Mouse (Mus musculus) midbrain, embryonic 14.5 days (tissue): ENCODE results near the gene Yy1. TPM values are rescaled to one million over a fixed set of nuclear protein-coding genes. Genes with fewer than 3 reads are reported as not detected.

ENCODE experiments used
- ATAC-seq: fragments of 200-750 bp; cut with Nextera tagmentation; 2 replicates; pipeline ENCODE4 v1.8.0; 2017; ENCODE audit warnings: moderate number of reproducible peaks, moderate library complexity; ENCODE audit not compliant: low FRiP score, low TSS enrichment
- DNase-seq: peaks from one replicate; pipeline ENCODE4 v3.0.0-alpha.2; 2015
- H3K27ac ChIP-seq: fragments of 300-500 bp; sonication (generic); replicated peaks from 2 replicates; pipeline ENCODE4 v1.5.1; 2014; ENCODE audit warnings: mild to moderate bottlenecking, low read depth, low read length, moderate library complexity
- H3K27me3 ChIP-seq: fragments of 300-500 bp; sonication (generic); 2 replicates; pipeline ENCODE4 v1.6.1; 2014; ENCODE audit warnings: low read length, control low read depth, mixed read lengths; ENCODE audit not compliant: control insufficient read depth, insufficient read depth
- H3K36me3 ChIP-seq: fragments of 300-500 bp; sonication (generic); 2 replicates; pipeline ENCODE4 v1.6.1; 2014; ENCODE audit warnings: low read length, control low read depth; ENCODE audit not compliant: control insufficient read depth, insufficient read depth
- H3K4me1 ChIP-seq: fragments of 300-500 bp; sonication (generic); 2 replicates; pipeline ENCODE4 v1.6.1; 2014; ENCODE audit warnings: mild to moderate bottlenecking, antibody characterized with exemption, low read length, control low read depth; ENCODE audit not compliant: control insufficient read depth, insufficient read depth
- H3K4me2 ChIP-seq: fragments of 300-500 bp; sonication (generic); 2 replicates; pipeline ENCODE4 v1.6.1; 2014; ENCODE audit warnings: mild to moderate bottlenecking, low read length, moderate library complexity
- H3K4me3 ChIP-seq: fragments of 300-500 bp; sonication (generic); replicated peaks from 2 replicates; pipeline ENCODE4 v1.5.1; 2014; ENCODE audit warnings: low read depth, low read length
- H3K9ac ChIP-seq: fragments of 300-500 bp; sonication (generic); replicated peaks from 2 replicates; pipeline ENCODE4 v1.6.1; 2014; ENCODE audit warnings: mild to moderate bottlenecking, low read length, moderate library complexity
- H3K9me3 ChIP-seq: fragments of 300-500 bp; sonication (generic); 2 replicates; pipeline ENCODE4 v1.6.1; 2016; ENCODE audit warnings: low read length, control low read depth, mixed read lengths; ENCODE audit not compliant: control insufficient read depth
- WGBS: fragments of 180-500 bp; shearing (Covaris S2); extraction: QIAGEN DNeasy Blood & Tissue Kit; methylation state at CpG from one replicate; pipeline ENCODE4 v1.1.7; 2014; 5-methylcytosine and 5-hydroxymethylcytosine counted together
- polyA plus RNA-seq: library from polyadenylated mRNA; unstranded; fragments of >200 nt; fragmentation: Nextera tagmentation; extraction: Ambion mirVana; gene quantifications from 2 replicates; pipeline ENCODE4 v1.2.1, GENCODE M21; 2014

The Yy1 gene
- polyA plus RNA-seq, 1 experiment from 2014 or later: 15.1 TPM

DNA sequence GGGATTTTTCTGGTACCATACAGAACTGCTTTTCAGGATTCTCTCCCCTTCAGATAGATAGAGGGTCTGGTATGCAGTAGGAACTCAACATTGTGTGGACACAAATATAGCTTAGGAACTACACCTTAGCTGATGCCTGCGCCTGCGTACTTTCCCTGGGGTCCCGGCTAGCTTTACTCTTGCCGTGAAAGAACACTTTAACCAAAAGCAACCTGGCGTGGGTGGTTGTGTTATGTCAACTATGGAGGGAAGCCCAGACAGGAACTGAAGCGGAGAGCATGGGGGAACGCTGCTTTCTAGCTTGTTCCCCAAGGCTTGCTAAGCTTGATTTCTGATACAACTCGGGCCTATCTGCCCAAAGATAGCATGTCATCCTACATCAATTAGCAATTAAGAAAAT lies 34.5 kb upstream of the Yy1 start:
- DNase-seq: no peak
- no peaks in the 10 kb centered on the region for H3K4me1 ChIP-seq
- H3K27me3 ChIP-seq: no peaks in the 10 kb centered on the region
- no peak overlapping the region for H3K27ac ChIP-seq
- peak overlapping the region; percentile 57 for H3K4me3 ChIP-seq
- no peaks in the 10 kb centered on the region for H3K36me3 ChIP-seq
- no peaks in the 10 kb centered on the region for H3K9me3 ChIP-seq
- 80% methylated on average over 8 of the region's 8 CpGs for WGBS
- H3K4me2 ChIP-seq: peak overlapping the region; percentile 80
- no peak overlapping the region for H3K9ac ChIP-seq
- ATAC-seq: 0 out of 2 replicates have a peak, but pooled peaks have one; percentile 2

DNA sequence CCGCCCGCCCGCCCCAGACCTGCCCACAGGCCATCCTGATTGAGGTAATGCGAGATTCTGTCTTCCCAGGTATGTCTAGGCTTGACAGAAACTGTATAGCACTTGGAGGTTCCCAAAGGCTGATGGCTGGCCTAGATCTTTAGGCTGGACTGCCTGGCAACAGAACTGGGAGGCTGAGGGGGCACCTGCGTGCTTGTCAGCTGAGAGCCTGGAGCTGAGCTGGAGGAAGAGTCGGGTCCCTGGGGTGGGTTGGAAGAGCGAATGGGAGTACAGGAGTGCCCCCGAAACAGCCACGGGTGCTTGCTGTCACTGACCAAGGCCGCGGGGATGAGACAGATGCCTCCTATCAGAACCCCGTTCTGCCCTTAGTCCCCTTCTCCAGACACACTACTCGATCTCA lies 34.1 kb upstream of the Yy1 start:
- Histone ChIP-seq H3K27ac (no peak overlapping the region), H3K4me3 (no peak overlapping the region), H3K9me3 (no peaks in the 10 kb centered on the region), H3K4me1 (no peaks in the 10 kb centered on the region), H3K9ac (no peak overlapping the region), H3K4me2 (no peak overlapping the region), H3K36me3 (no peaks in the 10 kb centered on the region), H3K27me3 (no peaks in the 10 kb centered on the region)
- ATAC-seq: no peak
- DNase-seq: no peak
- WGBS: 86% methylated on average over 13 of the region's 13 CpGs

- Histone ChIP-seq H3K36me3 (no peaks in the 10 kb centered on the region), H3K9ac (no peak overlapping the region), H3K4me1 (no peaks in the 10 kb centered on the region), H3K4me2 (no peak overlapping the region), H3K4me3 (no peak overlapping the region), H3K27ac (no peak overlapping the region), H3K27me3 (no peaks in the 10 kb centered on the region), H3K9me3 (no peaks in the 10 kb centered on the region)
- no peak for DNase-seq
- no peak for ATAC-seq
- 67% methylated on average over 11 of the region's 11 CpGs for WGBS
These were observed 33.5 kb upstream of the Yy1 start for GRCm38 (mm10) chr12:108759266-108759665.

GRCm38 (mm10) chr12:108760016-108760415 lies 32.8 kb upstream of the Yy1 start:
- ATAC-seq (no peak), DNase-seq (no peak)
- no peak overlapping the region for H3K27ac ChIP-seq
- H3K4me1 ChIP-seq: no peaks in the 10 kb centered on the region
- no peaks in the 10 kb centered on the region for H3K27me3 ChIP-seq
- no peak overlapping the region for H3K4me3 ChIP-seq
- H3K9ac ChIP-seq: no peak overlapping the region
- no peaks in the 10 kb centered on the region for H3K9me3 ChIP-seq
- no peak overlapping the region for H3K4me2 ChIP-seq
- no peaks in the 10 kb centered on the region for H3K36me3 ChIP-seq
- WGBS: 88% methylated on average over 6 of the region's 6 CpGs

GRCm38 (mm10) chr12:108760500-108761020 lies 32.2 kb upstream of the Yy1 start:
- DNase-seq (no peak), ATAC-seq (no peak)
- 0 out of 2 replicates have a peak, but pooled peaks cover 1% of the 10 kb centered on the region for H3K4me1 ChIP-seq
- H3K27me3 ChIP-seq: no peaks in the 10 kb centered on the region
- no peak overlapping the region for H3K27ac ChIP-seq
- no peaks in the 10 kb centered on the region for H3K9me3 ChIP-seq
- no peak overlapping the region for H3K4me3 ChIP-seq
- 73% methylated on average over 9 of the region's 9 CpGs for WGBS
- no peaks in the 10 kb centered on the region for H3K36me3 ChIP-seq
- H3K9ac ChIP-seq: no peak overlapping the region
- no peak overlapping the region for H3K4me2 ChIP-seq

DNA sequence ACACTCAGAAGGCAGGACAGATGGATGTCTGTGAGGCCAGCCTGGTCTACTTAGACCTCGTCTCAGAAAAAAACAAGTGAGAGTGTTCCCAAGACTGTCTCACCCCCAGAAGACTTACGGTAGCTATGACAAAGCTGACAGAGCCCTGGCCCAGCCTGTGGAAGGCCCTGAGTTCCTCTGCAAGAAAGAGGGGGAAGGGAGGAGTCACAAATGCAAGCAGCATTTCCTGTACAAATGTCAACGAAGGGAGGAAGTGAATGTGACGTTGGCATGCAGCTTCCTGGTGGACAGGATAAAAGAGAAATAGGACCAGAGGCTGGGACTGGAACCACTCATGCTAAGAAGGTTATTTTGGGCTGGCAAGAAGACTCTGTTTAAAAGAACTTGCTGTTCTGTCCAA lies 31.6 kb upstream of the Yy1 start:
- 78% methylated on average over 4 of the region's 4 CpGs for WGBS
- no peak overlapping the region for H3K27ac ChIP-seq
- no peaks in the 10 kb centered on the region for H3K36me3 ChIP-seq
- no peaks in the 10 kb centered on the region for H3K9me3 ChIP-seq
- ATAC-seq: no peak
- no peak for DNase-seq
- no peaks in the 10 kb centered on the region for H3K27me3 ChIP-seq
- peaks cover 5% of the 10 kb centered on the region; the same call in 1 of the 2 replicates for H3K4me1 ChIP-seq
- no peak overlapping the region for H3K4me2 ChIP-seq
- H3K4me3 ChIP-seq: no peak overlapping the region
- no peak overlapping the region for H3K9ac ChIP-seq

DNA sequence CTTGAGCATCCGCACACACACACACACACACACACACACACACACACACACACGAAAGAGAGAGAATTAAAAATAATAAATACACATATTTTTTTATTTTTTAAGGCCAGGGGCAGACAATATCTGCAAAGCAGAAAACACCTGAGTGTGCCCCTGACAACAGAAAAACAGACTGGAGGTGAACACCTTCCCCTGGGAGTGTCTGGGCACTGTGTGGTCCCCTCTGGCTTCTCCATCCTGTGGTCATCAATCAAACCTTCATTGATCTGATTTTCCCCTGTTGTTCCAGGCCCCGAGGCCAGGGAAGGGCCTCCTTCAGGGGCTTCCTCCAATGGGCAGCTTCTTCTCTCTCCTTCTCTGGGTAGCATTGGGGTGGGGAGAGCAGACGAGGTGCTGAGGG lies 31.1 kb upstream of the Yy1 start:
- no peaks in the 10 kb centered on the region for H3K27me3 ChIP-seq
- H3K4me3 ChIP-seq: no peak overlapping the region
- no peak for DNase-seq
- 82% methylated on average over 4 of the region's 4 CpGs for WGBS
- ATAC-seq: no peak
- no peaks in the 10 kb centered on the region for H3K9me3 ChIP-seq
- H3K9ac ChIP-seq: no peak overlapping the region
- H3K4me1 ChIP-seq: peaks cover 5% of the 10 kb centered on the region; the same call in 1 of the 2 replicates
- no peak overlapping the region for H3K27ac ChIP-seq
- no peaks in the 10 kb centered on the region for H3K36me3 ChIP-seq
- H3K4me2 ChIP-seq: no peak overlapping the region

DNA sequence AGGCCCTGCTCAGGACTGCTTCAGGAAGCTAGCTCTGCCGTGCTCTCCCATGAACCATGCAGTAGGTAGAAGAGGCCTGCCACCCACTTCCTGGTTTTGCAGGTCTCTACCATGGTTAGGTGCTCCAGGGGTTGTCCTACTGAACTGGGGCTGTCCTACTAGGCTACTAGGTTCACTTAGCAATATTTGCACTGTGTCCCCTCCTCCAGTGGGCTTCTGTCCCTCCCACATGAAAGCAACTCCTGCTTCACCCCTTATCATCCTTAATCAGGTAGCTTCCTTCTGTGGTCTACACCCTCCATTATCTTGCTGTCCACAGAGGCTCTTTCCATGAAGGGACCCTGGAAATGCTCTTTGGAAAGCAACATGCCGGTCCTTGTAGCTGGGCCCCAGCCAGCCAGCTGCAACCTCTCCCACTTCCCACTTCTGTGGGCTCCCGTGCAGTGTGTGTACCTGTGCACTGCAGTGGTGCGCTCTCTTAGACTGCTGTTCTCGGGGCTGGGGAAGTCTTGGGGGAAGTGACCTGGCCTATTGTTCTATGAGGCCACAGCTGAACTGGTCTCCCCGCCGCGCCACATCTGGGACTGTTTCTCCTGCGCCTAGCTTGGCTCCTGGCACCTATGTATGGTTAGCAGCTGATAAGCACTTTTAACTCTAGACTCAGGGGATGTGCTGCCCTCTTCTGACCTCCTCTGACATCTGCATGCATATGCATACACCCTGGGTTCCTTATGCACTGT lies 29.5 kb upstream of the Yy1 start:
- H3K4me2 ChIP-seq: no peak overlapping the region
- no peaks in the 10 kb centered on the region for H3K36me3 ChIP-seq
- H3K27me3 ChIP-seq: no peaks in the 10 kb centered on the region
- no peak overlapping the region for H3K27ac ChIP-seq
- DNase-seq: no peak
- WGBS: 59% methylated on average over 9 of the region's 9 CpGs
- H3K9me3 ChIP-seq: no peaks in the 10 kb centered on the region
- no peak overlapping the region for H3K9ac ChIP-seq
- peaks cover 5% of the 10 kb centered on the region; the same call in 1 of the 2 replicates for H3K4me1 ChIP-seq
- ATAC-seq: no peak
- no peak overlapping the region for H3K4me3 ChIP-seq
